Mouse (Mus musculus) bone marrow macrophage, adult 2 months (primary cell): Measurements from ENCODE around the gene Gtf2f2.

Experiments used
- CTCF ChIP-seq: IDR thresholded peaks from 2 replicates; pipeline ENCODE4 v1.5.1; 2012; ENCODE audit warnings: low read depth, mild to moderate bottlenecking, low read length, moderate library complexity
- POLR2A ChIP-seq: IDR thresholded peaks from 2 replicates; pipeline ENCODE4 v1.6.1; 2012; ENCODE audit warnings: mild to moderate bottlenecking, low read depth, low read length, borderline replicate concordance

DNA sequence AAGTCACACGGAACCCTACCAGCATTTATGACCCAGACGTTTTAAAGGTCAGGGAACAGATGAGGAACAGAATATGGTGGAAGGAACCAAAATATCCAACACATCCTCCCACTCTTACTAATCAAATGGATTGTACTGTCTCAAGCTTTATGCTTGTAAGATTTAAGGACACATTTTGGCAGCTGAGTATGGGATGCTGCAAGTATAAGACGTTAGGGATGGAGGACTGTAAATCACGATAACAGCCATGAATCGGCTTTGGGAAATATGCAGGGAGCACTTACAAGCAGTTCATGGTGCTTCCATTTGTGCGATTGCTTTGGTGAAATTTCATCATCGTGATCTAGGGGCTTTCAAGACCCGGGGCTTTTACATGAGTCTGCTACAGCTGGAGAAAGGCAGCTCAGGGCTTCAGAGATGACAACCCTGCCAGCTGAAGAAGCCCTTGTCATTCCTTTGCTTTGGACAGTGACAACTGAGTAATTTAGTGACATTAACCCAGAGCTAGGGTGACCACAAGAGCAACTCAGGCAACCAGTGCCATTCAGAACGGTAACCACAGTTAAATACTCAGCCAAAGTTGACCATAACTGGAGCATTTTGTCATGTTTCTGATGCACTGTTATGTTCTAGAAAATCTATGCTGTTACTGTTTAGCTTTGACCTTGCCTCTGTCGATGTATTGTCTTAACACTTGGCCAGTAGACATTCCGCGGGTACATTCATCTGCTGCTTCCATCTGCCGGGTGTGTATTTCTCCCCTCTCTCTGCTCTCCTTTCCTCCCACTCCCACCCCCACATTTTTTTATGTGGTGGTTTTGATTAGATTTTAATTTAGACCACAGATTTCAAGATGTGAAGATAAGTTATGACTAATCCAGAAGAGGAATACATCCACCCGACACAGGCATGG is 32.8 kb upstream of the Gtf2f2 start:
- TF ChIP-seq POLR2A (no peak), CTCF (no peak)
